Mouse (Mus musculus) heart, embryonic 15.5 days (tissue): ENCODE data around the gene Ahcyl1. TPM values are rescaled to one million over a fixed set of nuclear protein-coding genes. Genes with fewer than 3 reads are reported as not detected.

Experiments used
- ATAC-seq: fragments of 200-750 bp; cut with Nextera tagmentation; replicated peaks from 2 replicates; pipeline ENCODE4 v1.8.0; 2017; ENCODE audit warnings: low read depth, moderate TSS enrichment; ENCODE audit not compliant: insufficient number of reproducible peaks, insufficient read depth, low FRiP score
- H3K27ac ChIP-seq: fragments of 300-500 bp; sonication (generic); 2 replicates; pipeline ENCODE4 v1.5.1; 2015; ENCODE audit warnings: mild to moderate bottlenecking, inconsistent platforms
- H3K27me3 ChIP-seq: fragments of 300-500 bp; sonication (generic); 2 replicates; pipeline ENCODE4 v1.6.1; 2015; ENCODE audit warnings: inconsistent platforms
- H3K36me3 ChIP-seq: fragments of 300-500 bp; sonication (generic); 2 replicates; pipeline ENCODE4 v1.6.1; 2015; ENCODE audit warnings: mild to moderate bottlenecking, inconsistent platforms
- H3K4me1 ChIP-seq: fragments of 300-500 bp; sonication (generic); replicated peaks from 2 replicates; pipeline ENCODE4 v1.6.1; 2015; ENCODE audit warnings: inconsistent platforms
- H3K4me2 ChIP-seq: fragments of 300-500 bp; sonication (generic); 2 replicates; pipeline ENCODE4 v1.6.1; 2015; ENCODE audit warnings: inconsistent platforms, mild to moderate bottlenecking, moderate library complexity
- H3K4me3 ChIP-seq: fragments of 300-500 bp; sonication (generic); 2 replicates; pipeline ENCODE4 v1.5.1; 2015; ENCODE audit warnings: mild to moderate bottlenecking, inconsistent platforms
- H3K9ac ChIP-seq: fragments of 300-500 bp; sonication (generic); 2 replicates; pipeline ENCODE4 v1.6.1; 2015; ENCODE audit warnings: mild to moderate bottlenecking, inconsistent platforms
- H3K9me3 ChIP-seq: fragments of 300-500 bp; sonication (generic); replicated peaks from 2 replicates; pipeline ENCODE4 v1.6.1; 2016; ENCODE audit warnings: inconsistent platforms
- WGBS: fragments of 180-500 bp; shearing (Covaris S2); methylation state at CpG from one replicate; pipeline ENCODE4 v1.1.7; 2015; ENCODE audit warnings: mixed read lengths; 5-methylcytosine and 5-hydroxymethylcytosine counted together
- polyA plus RNA-seq: library from polyadenylated mRNA; unstranded; fragments of >200 nt; fragmentation: Nextera tagmentation; extraction: Ambion mirVana; gene quantifications from 2 replicates; pipeline ENCODE4 v1.2.1, GENCODE M21; 2015

The Ahcyl1 gene
- polyA plus RNA-seq, 1 experiment from 2014 or later: 47.3 TPM

DNA sequence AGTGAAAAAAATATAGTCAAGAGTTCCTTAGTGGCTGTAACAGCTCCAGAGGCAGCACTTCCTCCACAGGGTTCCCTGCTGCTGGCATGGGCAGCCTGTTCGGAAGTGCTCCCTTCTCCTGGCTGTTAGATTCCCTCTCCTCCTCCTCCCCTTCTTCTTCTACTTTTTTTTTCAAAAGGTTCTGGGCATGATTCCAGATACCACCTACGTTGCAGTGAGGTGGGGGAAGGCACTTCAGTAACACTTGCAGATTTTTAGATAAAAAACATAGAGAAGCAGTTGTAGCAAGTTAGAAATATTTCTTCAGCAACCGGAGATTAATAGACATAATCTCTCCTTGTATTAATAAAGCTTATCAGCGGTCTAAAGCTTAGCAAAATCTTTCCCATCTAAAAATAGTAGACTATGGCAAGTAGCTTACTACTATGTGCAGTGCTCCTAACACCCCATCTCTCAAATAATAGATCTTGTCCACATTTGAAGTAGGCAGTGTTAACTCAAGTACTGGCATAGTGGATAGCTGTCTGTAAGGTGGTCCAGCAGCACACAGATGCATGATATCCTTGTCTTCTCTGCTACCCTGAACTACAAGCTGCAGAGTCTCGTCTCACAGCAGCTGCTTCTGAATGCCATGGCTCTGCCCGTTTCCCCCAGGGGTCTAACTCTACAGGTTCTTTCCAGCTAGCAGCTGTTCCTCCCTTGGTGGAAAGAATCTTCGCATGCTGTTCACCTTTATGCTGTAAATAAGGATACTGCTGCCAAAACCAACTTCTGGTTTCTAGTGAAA, 15.4 kb downstream of the Ahcyl1 start:
- WGBS: 13% methylated on average over 7 of the region's 7 CpGs
- Histone ChIP-seq H3K36me3 (peaks cover 9% of the 10 kb centered on the region; the same call in 1 of the 2 replicates), H3K4me1 (peaks cover 34% of the 10 kb centered on the region), H3K27ac (peak overlapping the region; percentile 72), H3K27me3 (no peaks in the 10 kb centered on the region), H3K9ac (no peak overlapping the region), H3K4me2 (peak overlapping the region; percentile 37), H3K4me3 (no peak overlapping the region), H3K9me3 (no peaks in the 10 kb centered on the region)
- ATAC-seq: peak; percentile 80

DNA sequence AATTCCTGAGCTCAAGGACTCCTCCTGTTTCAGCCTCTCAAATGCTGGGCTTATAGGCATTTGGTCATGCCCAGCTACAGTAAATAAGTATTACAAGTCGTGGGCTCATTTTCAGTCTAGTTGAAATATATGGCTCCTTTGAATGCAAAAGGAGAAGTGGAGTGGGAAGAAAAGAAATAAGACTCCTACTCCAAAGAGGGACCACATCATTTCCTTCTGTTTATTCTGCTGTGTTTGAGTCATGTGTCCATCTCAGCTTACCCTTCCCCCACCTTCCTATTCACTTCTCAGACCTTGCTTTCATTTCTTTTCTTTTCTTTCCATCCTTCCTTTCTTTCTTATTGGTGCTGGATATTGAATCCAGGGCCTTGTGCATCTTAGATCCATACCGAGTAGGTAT, 24.9 kb downstream of the Ahcyl1 start:
- Histone ChIP-seq H3K9me3 (no peaks in the 10 kb centered on the region), H3K9ac (no peak overlapping the region)
- ATAC-seq: no peak

DNA sequence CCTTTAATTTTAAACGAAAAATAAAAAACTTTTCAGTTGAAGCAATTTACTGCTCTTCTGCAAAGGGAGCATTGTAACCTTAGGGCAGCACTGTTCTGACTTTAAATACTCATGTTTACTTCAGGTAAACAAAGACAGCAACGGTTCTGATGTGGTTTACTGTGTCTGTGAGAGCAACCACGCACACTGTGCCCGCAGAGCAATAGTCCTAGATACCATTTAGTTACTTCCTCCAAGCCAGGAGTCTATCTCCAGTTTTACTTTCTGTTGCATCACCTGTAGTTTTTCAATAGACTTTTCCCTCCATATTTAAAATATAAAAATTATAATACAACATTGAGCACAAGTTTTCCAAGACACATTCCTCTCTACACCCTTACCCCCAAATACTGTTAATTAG, 25.9 kb downstream of the Ahcyl1 start:
- H3K4me1 ChIP-seq: no peaks in the 10 kb centered on the region
- H3K9ac ChIP-seq: no peak overlapping the region
- peaks cover 84% of the 10 kb centered on the region for H3K36me3 ChIP-seq
- H3K4me2 ChIP-seq: no peak overlapping the region
- no peaks in the 10 kb centered on the region for H3K27me3 ChIP-seq
- 79% methylated on average over 4 of the region's 4 CpGs for WGBS
- H3K9me3 ChIP-seq: no peaks in the 10 kb centered on the region
- no peak for ATAC-seq
- no peak overlapping the region for H3K27ac ChIP-seq
- no peak overlapping the region for H3K4me3 ChIP-seq

More for the DNA sequence above, 24.9 kb downstream of the Ahcyl1 start:
- H3K4me2 ChIP-seq: no peak overlapping the region
- WGBS: 90% methylated on average over 2 of the region's 2 CpGs
- H3K27ac ChIP-seq: no peak overlapping the region
- H3K4me3 ChIP-seq: no peak overlapping the region
- H3K27me3 ChIP-seq: no peaks in the 10 kb centered on the region
- no peaks in the 10 kb centered on the region for H3K4me1 ChIP-seq
- H3K36me3 ChIP-seq: peaks cover 86% of the 10 kb centered on the region

GRCm38 (mm10) chr3:107668786-107669185, 27.6 kb downstream of the Ahcyl1 start:
- H3K4me2 ChIP-seq: no peak overlapping the region
- H3K9ac ChIP-seq: no peak overlapping the region
- no peaks in the 10 kb centered on the region for H3K9me3 ChIP-seq
- H3K27me3 ChIP-seq: no peaks in the 10 kb centered on the region
- peaks cover 83% of the 10 kb centered on the region for H3K36me3 ChIP-seq
- no peak overlapping the region for H3K4me3 ChIP-seq
- ATAC-seq: no peak
- no peaks in the 10 kb centered on the region for H3K4me1 ChIP-seq
- H3K27ac ChIP-seq: no peak overlapping the region
- WGBS: 87% methylated on average over 7 of the region's 7 CpGs

GRCm38 (mm10) chr3:107667426-107667825, 28.9 kb downstream of the Ahcyl1 start:
- Histone ChIP-seq H3K9me3 (no peaks in the 10 kb centered on the region), H3K27me3 (no peaks in the 10 kb centered on the region), H3K9ac (no peak overlapping the region), H3K4me3 (no peak overlapping the region), H3K4me2 (no peak overlapping the region), H3K4me1 (no peaks in the 10 kb centered on the region), H3K36me3 (peaks cover 87% of the 10 kb centered on the region), H3K27ac (no peak overlapping the region)
- no peak for ATAC-seq
- WGBS: 79% methylated on average over 6 of the region's 6 CpGs

GRCm38 (mm10) chr3:107664641-107665040, 31.7 kb downstream of the Ahcyl1 start:
- no peak for ATAC-seq
- no peak overlapping the region for H3K4me3 ChIP-seq
- WGBS: 96% methylated on average over 1 of the region's 1 CpGs

GRCm38 (mm10) chr3:107659000-107659399, 37.4 kb downstream of the Ahcyl1 start:
- Histone ChIP-seq H3K36me3 (peaks cover 45% of the 10 kb centered on the region), H3K4me2 (no peak overlapping the region)

More at GRCm38 (mm10) chr3:107664641-107665040, 31.7 kb downstream of the Ahcyl1 start:
- H3K36me3 ChIP-seq: peaks cover 91% of the 10 kb centered on the region
- no peaks in the 10 kb centered on the region for H3K9me3 ChIP-seq
- H3K4me2 ChIP-seq: no peak overlapping the region
- H3K9ac ChIP-seq: no peak overlapping the region
- H3K4me1 ChIP-seq: no peaks in the 10 kb centered on the region
- no peaks in the 10 kb centered on the region for H3K27me3 ChIP-seq
- no peak overlapping the region for H3K27ac ChIP-seq

GRCm38 (mm10) chr3:107656888-107657287, 39.5 kb downstream of the Ahcyl1 start:
- Histone ChIP-seq H3K36me3 (peaks cover 26% of the 10 kb centered on the region), H3K27ac (no peak overlapping the region), H3K4me3 (no peak overlapping the region), H3K27me3 (no peaks in the 10 kb centered on the region), H3K9ac (no peak overlapping the region), H3K9me3 (no peaks in the 10 kb centered on the region), H3K4me1 (0 out of 2 replicates have a peak, but pooled peaks cover 3% of the 10 kb centered on the region), H3K4me2 (no peak overlapping the region)
- no peak for ATAC-seq
- WGBS: 74% methylated on average over 4 of the region's 4 CpGs

More at GRCm38 (mm10) chr3:107659000-107659399, 37.4 kb downstream of the Ahcyl1 start:
- Histone ChIP-seq H3K9ac (no peak overlapping the region), H3K4me3 (no peak overlapping the region), H3K9me3 (no peaks in the 10 kb centered on the region), H3K4me1 (0 out of 2 replicates have a peak, but pooled peaks cover 3% of the 10 kb centered on the region), H3K27me3 (no peaks in the 10 kb centered on the region), H3K27ac (no peak overlapping the region)
- no peak for ATAC-seq
- WGBS: 80% methylated on average over 1 of the region's 1 CpGs

- ATAC-seq: no peak; the same call in 1 of the 2 replicates
- Histone ChIP-seq H3K27me3 (no peaks in the 10 kb centered on the region), H3K9me3 (no peaks in the 10 kb centered on the region), H3K27ac (no peak overlapping the region), H3K4me2 (no peak overlapping the region), H3K9ac (no peak overlapping the region), H3K4me3 (no peak overlapping the region), H3K4me1 (0 out of 2 replicates have a peak, but pooled peaks cover 3% of the 10 kb centered on the region), H3K36me3 (peaks cover 21% of the 10 kb centered on the region)
- WGBS: 91% methylated on average over 2 of the region's 2 CpGs
These were observed 40.2 kb downstream of the Ahcyl1 start for GRCm38 (mm10) chr3:107656151-107656550.

DNA sequence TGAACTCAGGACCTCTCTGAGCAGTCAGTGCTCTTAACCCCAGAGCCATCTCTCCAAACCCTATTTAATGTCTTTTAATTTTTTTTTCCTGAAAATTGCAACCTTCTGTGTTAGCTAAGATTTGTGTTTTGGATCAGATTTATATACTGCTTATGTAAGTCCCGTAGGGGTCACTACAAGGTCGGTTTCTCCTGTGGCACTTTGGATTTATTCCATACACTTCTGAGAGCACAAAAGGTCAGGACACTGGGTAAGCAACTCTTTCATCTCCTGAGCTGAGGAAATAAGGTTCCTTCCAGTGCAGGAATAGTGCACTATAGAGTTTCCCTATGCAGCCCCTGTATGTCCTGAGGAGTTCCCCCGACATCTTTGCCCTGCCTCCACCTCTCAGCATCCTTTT, 40.9 kb downstream of the Ahcyl1 start:
- Histone ChIP-seq H3K4me2 (no peak overlapping the region), H3K9ac (no peak overlapping the region), H3K4me1 (0 out of 2 replicates have a peak, but pooled peaks cover 3% of the 10 kb centered on the region), H3K9me3 (no peaks in the 10 kb centered on the region), H3K36me3 (peaks cover 16% of the 10 kb centered on the region), H3K27me3 (no peaks in the 10 kb centered on the region), H3K4me3 (no peak overlapping the region), H3K27ac (no peak overlapping the region)
- ATAC-seq: no peak
- WGBS: 73% methylated on average over 3 of the region's 3 CpGs

- Histone ChIP-seq H3K9ac (no peak overlapping the region), H3K36me3 (peaks cover 9% of the 10 kb centered on the region; the same call in 1 of the 2 replicates), H3K9me3 (no peaks in the 10 kb centered on the region), H3K27me3 (no peaks in the 10 kb centered on the region), H3K27ac (no peak overlapping the region), H3K4me2 (no peak overlapping the region), H3K4me1 (0 out of 2 replicates have a peak, but pooled peaks cover 3% of the 10 kb centered on the region), H3K4me3 (no peak overlapping the region)
- WGBS: 77% methylated on average over 3 of the region's 3 CpGs
- ATAC-seq: no peak
These were observed 41.5 kb downstream of the Ahcyl1 start for GRCm38 (mm10) chr3:107654861-107655260.

GRCm38 (mm10) chr3:107652968-107653367, 43.4 kb downstream of the Ahcyl1 start:
- Histone ChIP-seq H3K36me3 (no peaks in the 10 kb centered on the region), H3K4me2 (no peak overlapping the region), H3K9ac (no peak overlapping the region), H3K27ac (no peak overlapping the region), H3K4me3 (no peak overlapping the region), H3K4me1 (0 out of 2 replicates have a peak, but pooled peaks cover 3% of the 10 kb centered on the region), H3K27me3 (no peaks in the 10 kb centered on the region), H3K9me3 (no peaks in the 10 kb centered on the region)
- WGBS: 87% methylated on average over 3 of the region's 3 CpGs
- ATAC-seq: no peak
